Mouse (Mus musculus) stomach, postnatal 0 days (tissue): ENCODE measurements around the gene Dock4.

Experiments used
- CTCF ChIP-seq: IDR thresholded peaks from 2 replicates; pipeline ENCODE4 v1.5.1; 2016; ENCODE audit warnings: antibody characterized with exemption, low read depth, mild to moderate bottlenecking, moderate library complexity
- EP300 ChIP-seq: optimal IDR thresholded peaks from 2 replicates; pipeline ENCODE3; 2016; ENCODE audit warnings: antibody characterized with exemption

DNA sequence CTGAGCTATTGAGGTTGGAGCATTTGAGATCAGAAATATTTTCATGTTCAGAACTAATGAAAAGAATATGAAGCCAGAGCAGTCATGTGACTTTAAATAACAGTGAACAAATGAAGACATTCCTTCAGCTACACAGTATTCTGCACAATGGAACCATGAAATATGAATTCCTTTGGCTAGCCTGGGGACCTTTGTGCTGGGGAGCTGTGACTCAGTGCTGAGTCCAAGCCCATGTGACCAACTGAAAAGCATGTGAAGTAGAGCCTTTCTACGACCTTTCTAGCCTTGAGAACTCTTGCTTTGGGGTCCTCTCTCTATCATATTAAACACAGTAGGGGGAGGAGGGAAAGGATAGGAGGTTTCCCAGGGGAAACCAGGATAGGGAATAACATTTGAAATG is 327.3 kb downstream of the Dock4 start:
- TF ChIP-seq CTCF (no peak), EP300 (no peak)
